Mouse (Mus musculus) MEL (cell line): Measurements from ENCODE around the gene Taok2. TPM values are rescaled to one million over a fixed set of nuclear protein-coding genes. Genes with fewer than 3 reads are reported as not detected.
A peak's percentile ranks its signal among the peaks of the same experiment; 100 is the strongest.
"Not testable (repeated sequence)": the region's sequence is repeated elsewhere in the genome, so short reads cannot be mapped to it uniquely, and the experiment has no call there.

Source experiments
- DNase-seq: peaks from one replicate; pipeline ENCODE4 v3.0.0; 2011; ENCODE audit warnings: low read depth, low spot score
- H3K27ac ChIP-seq: 2 replicates; pipeline ENCODE4 v1.5.1; 2012; ENCODE audit warnings: low read depth, mild to moderate bottlenecking, control low read depth, low read length, moderate library complexity; ENCODE audit not compliant: control insufficient read depth
- H3K27me3 ChIP-seq, 2 experiments: fragments of 150-350 bp in 1 of 2; sonication (generic) in 1 of 2; 2 replicates each; pipeline ENCODE4 v1.6.1; 2012; ENCODE audit warnings: low read length in 2 of 2, mild to moderate bottlenecking in 2 of 2, improper control_type of control experiment in 1 of 2, moderate library complexity in 1 of 2; ENCODE audit not compliant: insufficient read depth in 2 of 2, control insufficient read depth in 1 of 2
- H3K36me3 ChIP-seq, 2 experiments: 2 replicates each; pipeline ENCODE4 v1.6.1; 2012 to 2014; ENCODE audit warnings: low read length in 2 of 2, improper control_type of control experiment in 1 of 2, inconsistent platforms in 1 of 2, mild to moderate bottlenecking in 1 of 2; ENCODE audit not compliant: insufficient read depth in 2 of 2, control insufficient read depth in 1 of 2
- H3K4me1 ChIP-seq, 2 experiments: fragments of 150-350 bp in 1 of 2; sonication (generic) in 1 of 2; 2 replicates each; pipeline ENCODE4 v1.6.1; 2012; ENCODE audit warnings: low read length in 2 of 2, improper control_type of control experiment in 1 of 2, mild to moderate bottlenecking in 1 of 2; ENCODE audit not compliant: insufficient read depth in 2 of 2, control insufficient read depth in 1 of 2
- H3K4me3 ChIP-seq, 2 experiments: fragments of 150-350 bp in 1 of 2; sonication (generic) in 1 of 2; 2 replicates each; pipeline ENCODE4 v1.5.1; 2012; ENCODE audit warnings: low read depth in 2 of 2, low read length in 2 of 2, mild to moderate bottlenecking in 2 of 2, moderate library complexity in 2 of 2, control low read depth in 1 of 2, improper control_type of control experiment in 1 of 2; ENCODE audit not compliant: control insufficient read depth in 1 of 2, insufficient read depth in 1 of 2
- H3K79me2 ChIP-seq: 2 replicates; pipeline ENCODE4 v1.6.1; 2012; ENCODE audit warnings: mild to moderate bottlenecking, low read length, moderate library complexity; ENCODE audit not compliant: control insufficient read depth, poor library complexity, insufficient read depth
- H3K9ac ChIP-seq: 2 replicates; pipeline ENCODE4 v1.6.1; 2012; ENCODE audit warnings: low read depth, mild to moderate bottlenecking, control low read depth, low read length, moderate library complexity; ENCODE audit not compliant: control insufficient read depth, poor library complexity, severe bottlenecking
- H3K9me3 ChIP-seq: fragments of 150-350 bp; sonication (generic); replicated peaks from 2 replicates; pipeline ENCODE4 v1.6.1; 2012; ENCODE audit warnings: mild to moderate bottlenecking, low read length, improper control_type of control experiment, moderate library complexity; ENCODE audit not compliant: insufficient read depth
- CTCF ChIP-seq, 3 experiments: IDR thresholded peaks in 2 of 3; conservative IDR thresholded peaks in 1 of 3; 2 replicates each; pipeline ENCODE4 v1.5.1; 2011 to 2012; ENCODE audit warnings: low read length in 3 of 3, low read depth in 2 of 3, mild to moderate bottlenecking in 2 of 3, improper control_type of control experiment in 1 of 3, inconsistent platforms in 1 of 3, mixed read lengths in 1 of 3, moderate library complexity in 1 of 3; ENCODE audit not compliant: control insufficient read depth in 1 of 3, insufficient read depth in 1 of 3, poor library complexity in 1 of 3, severe bottlenecking in 1 of 3
- EP300 ChIP-seq, 2 experiments: IDR thresholded peaks; 2 replicates each; pipeline ENCODE4 v1.6.1; 2011; ENCODE audit warnings: improper control_type of control experiment in 2 of 2, low read length in 2 of 2, low read depth in 1 of 2, mild to moderate bottlenecking in 1 of 2
- HCFC1 ChIP-seq: IDR thresholded peaks from 2 replicates; pipeline ENCODE4 v1.6.1; 2012; ENCODE audit warnings: low read depth, mild to moderate bottlenecking, inconsistent platforms, low read length, improper control_type of control experiment, moderate library complexity
- JUND ChIP-seq: IDR thresholded peaks from 2 replicates; pipeline ENCODE4 v1.6.1; 2011; ENCODE audit warnings: low read depth, mild to moderate bottlenecking, improper control_type of control experiment, low read length
- MAFK ChIP-seq: IDR thresholded peaks from 2 replicates; pipeline ENCODE4 v1.6.1; 2011; ENCODE audit warnings: low read depth, mild to moderate bottlenecking, low read length, improper control_type of control experiment, borderline replicate concordance
- MAX ChIP-seq: IDR thresholded peaks from 2 replicates; pipeline ENCODE4 v1.6.1; 2011; ENCODE audit warnings: low read length, improper control_type of control experiment
- MYC ChIP-seq: IDR thresholded peaks from 2 replicates; pipeline ENCODE4 v1.6.1; 2011; ENCODE audit warnings: low read depth, mild to moderate bottlenecking, low read length, improper control_type of control experiment, moderate library complexity
- POLR2AphosphoS2 ChIP-seq: IDR thresholded peaks from 2 replicates; pipeline ENCODE4 v1.6.1; 2011; ENCODE audit warnings: low read length, improper control_type of control experiment
- POLR2AphosphoS5 ChIP-seq: IDR thresholded peaks from 2 replicates; pipeline ENCODE4 v1.6.1; 2012; ENCODE audit warnings: low read depth, borderline replicate concordance, mild to moderate bottlenecking, inconsistent platforms, low read length, moderate library complexity, mixed read lengths
- TBP ChIP-seq: IDR thresholded peaks from 2 replicates; pipeline ENCODE4 v1.8.0; 2011; ENCODE audit warnings: low read depth, low read length, improper control_type of control experiment
- USF1 ChIP-seq: IDR thresholded peaks from 2 replicates; pipeline ENCODE4 v1.6.1; 2014; ENCODE audit warnings: low read depth, mild to moderate bottlenecking, inconsistent platforms, low read length, improper control_type of control experiment, moderate library complexity
- ZKSCAN1 ChIP-seq: IDR thresholded peaks from 2 replicates; pipeline ENCODE4 v1.6.1; 2012; ENCODE audit warnings: low read depth, mild to moderate bottlenecking, inconsistent platforms, low read length, improper control_type of control experiment, moderate library complexity
- polyA plus RNA-seq, 2 experiments: library from polyadenylated mRNA; stranded (reverse) in 1 of 2; unstranded in 1 of 2; fragments of >175 nt in 1 of 2; fragments of >200 nt in 1 of 2; gene quantifications; 2 replicates each; pipeline versions ENCODE4 v1.2.1 to v1.2.4; 2012; ENCODE audit warnings: low replicate concordance in 2 of 2, low read depth in 1 of 2; ENCODE audit not compliant: insufficient read length in 2 of 2, insufficient read depth in 1 of 2, missing spikeins in 1 of 2
- total RNA-seq: library from RNA; depleted of rRNA; stranded (reverse); fragments of 300-350 nt; gene quantifications from 2 replicates; pipeline ENCODE4 v1.2.3, GENCODE M21; 2012

Taok2 gene
- total and polyA plus RNA-seq, 3 experiments, result 29.0 to 52.3 (median 34.2) TPM

DNA sequence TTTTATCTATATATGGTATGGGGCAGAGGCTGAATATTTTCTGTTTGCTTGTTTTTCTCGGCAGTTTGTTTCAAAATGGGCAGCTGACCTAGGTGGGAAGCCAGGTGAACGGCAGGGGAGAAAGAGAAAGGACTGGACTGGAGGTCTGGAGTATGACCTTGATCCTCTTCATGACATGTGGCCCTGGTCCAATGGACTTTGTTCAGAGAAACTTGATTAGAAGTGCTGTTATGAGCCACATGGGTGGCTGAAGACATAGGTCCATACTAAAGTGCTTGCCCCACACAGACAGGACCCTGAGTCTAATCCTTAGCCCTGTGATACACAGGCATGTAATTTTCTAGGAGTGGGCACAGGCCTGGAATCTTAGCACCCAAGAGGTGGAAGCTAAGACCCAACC lies 37.1 kb upstream of the Taok2 start:
- Histone ChIP-seq H3K9ac (no peak overlapping the region), H3K27ac (no peak overlapping the region), H3K27me3 (no peaks in the 10 kb centered on the region), H3K36me3 (peaks cover 0 to 10% of the 10 kb centered on the region in 2 experiments; a peak in 2 of 4 replicates), H3K4me1 (peaks cover 8 to 14% of the 10 kb centered on the region in 2 experiments), H3K79me2 (no peaks in the 10 kb centered on the region), H3K9me3 (no peaks in the 10 kb centered on the region), H3K4me3 (no peak overlapping the region)
- DNase-seq, result no peak
- TF ChIP-seq CTCF (IDR thresholded peaks at IDR 0.05 in 2 of 3, conservative IDR thresholded peaks at IDR 0.05 in 1 of 3; ENCODE audit: control insufficient read depth in 1 of 3, insufficient read depth in 1 of 3, low read depth in 2 of 3, low read length in 3 of 3, poor library complexity in 1 of 3, severe bottlenecking in 1 of 3) (no peak), EP300 (IDR thresholded peaks at IDR 0.05; ENCODE audit: low read depth in 1 of 2, low read length in 2 of 2) (no peak), TBP (no peak), ZKSCAN1 (no peak), HCFC1 (no peak), JUND (no peak)

DNA sequence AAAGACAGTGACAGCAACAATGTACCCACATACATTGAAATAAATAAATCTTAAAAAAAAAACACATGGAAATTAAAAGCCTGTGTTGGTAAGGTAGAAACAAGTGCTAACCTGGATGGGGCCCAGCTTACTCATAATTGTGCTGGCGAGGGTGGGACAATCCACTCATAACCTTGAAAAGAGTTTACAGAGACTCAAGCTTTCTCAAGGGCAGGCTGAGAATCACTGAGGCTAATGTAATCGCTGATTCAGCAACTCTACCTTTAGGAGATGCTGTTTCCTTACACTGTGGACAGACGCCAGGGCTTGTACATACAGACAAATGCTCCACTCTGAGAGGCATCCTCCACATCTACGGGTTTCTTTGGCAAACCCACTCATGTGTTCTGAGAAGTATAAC lies 35.5 kb upstream of the Taok2 start:
- H3K79me2 ChIP-seq, result no peaks in the 10 kb centered on the region
- no peaks in the 10 kb centered on the region for H3K9me3 ChIP-seq
- no peak overlapping the region for H3K27ac ChIP-seq
- DNase-seq, result no peak
- peaks cover 5 to 11% of the 10 kb centered on the region in 2 experiments; a peak in 3 of 4 replicates for H3K4me1 ChIP-seq
- TF ChIP-seq POLR2AphosphoS2 (no peak), MAFK (peak; percentile 35; the same call in 1 of the 2 replicates)
- H3K27me3 ChIP-seq, result no peaks in the 10 kb centered on the region
- H3K4me3 ChIP-seq, result no peak overlapping the region
- no peak overlapping the region for H3K9ac ChIP-seq
- H3K36me3 ChIP-seq, result peaks cover 0 to 5% of the 10 kb centered on the region in 2 experiments; a peak in 1 of 4 replicates

DNA sequence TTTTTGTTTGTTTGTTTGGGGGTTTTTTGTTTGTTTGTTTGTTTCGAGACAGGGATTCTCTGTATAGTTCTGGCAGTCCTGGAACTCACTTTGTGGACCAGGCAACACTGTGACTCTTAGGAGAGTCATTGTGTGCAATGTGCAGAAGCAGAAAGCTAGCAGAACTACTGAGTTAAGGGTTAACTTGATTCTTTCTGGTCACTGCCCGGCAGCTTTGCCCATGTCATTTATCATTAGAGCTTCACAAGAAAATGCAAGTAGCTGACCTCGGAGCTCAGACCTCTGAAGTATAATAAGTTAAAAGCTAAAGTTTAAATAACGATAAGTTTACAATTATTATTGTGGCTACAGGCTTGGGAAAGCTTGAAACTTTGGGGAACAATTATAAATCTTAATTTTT lies 33.9 kb upstream of the Taok2 start:
- H3K4me1 ChIP-seq, H3K79me2 ChIP-seq, H3K4me3 ChIP-seq, H3K9ac ChIP-seq, H3K9me3 ChIP-seq, DNase-seq, H3K36me3 ChIP-seq, H3K27ac ChIP-seq, H3K27me3 ChIP-seq: not testable (repeated sequence)

DNA sequence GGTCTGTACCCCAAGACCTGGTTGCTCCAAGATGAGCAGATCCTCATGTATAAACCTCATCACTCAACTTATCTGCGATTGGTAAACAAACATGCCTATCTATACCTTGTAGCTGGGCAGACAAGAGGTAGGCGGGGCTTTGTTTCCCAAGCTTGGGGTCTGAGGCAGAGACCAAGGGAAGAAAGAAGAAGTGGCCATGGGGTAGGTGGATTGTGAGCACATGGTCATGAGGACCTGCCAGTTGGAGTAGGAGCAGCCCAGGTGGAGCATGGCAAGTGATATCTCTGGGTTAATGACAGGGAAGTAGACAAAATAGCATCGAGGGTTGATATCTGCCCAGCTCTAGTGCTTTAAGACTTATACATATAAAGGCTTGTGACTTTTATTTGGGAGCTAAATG lies 30.3 kb upstream of the Taok2 start:
- H3K9me3 ChIP-seq, result no peaks in the 10 kb centered on the region
- H3K4me3 ChIP-seq, result no peak overlapping the region
- 0 out of 4 replicates have a peak, but pooled peaks cover 0 to 3% of the 10 kb centered on the region in 2 experiments for H3K36me3 ChIP-seq
- DNase-seq, result peak; percentile 47
- peaks cover 2 to 8% of the 10 kb centered on the region in 2 experiments; a peak in 2 of 4 replicates for H3K4me1 ChIP-seq
- no peaks in the 10 kb centered on the region; a peak in 3 of 4 replicates for H3K27me3 ChIP-seq
- no peaks in the 10 kb centered on the region for H3K79me2 ChIP-seq
- H3K27ac ChIP-seq, result no peak overlapping the region
- no peak overlapping the region for H3K9ac ChIP-seq
- TF ChIP-seq MYC (peak; percentile 31; the same call in 1 of the 2 replicates), USF1 (0 out of 2 replicates have a peak, but pooled peaks have one; percentile 21), MAX (peak; percentile 52; the same call in 1 of the 2 replicates), POLR2AphosphoS5 (no peak)
